Mouse (Mus musculus) embryonic fibroblast, embryonic 13.5 days (primary cell): ENCODE results near the gene Gadd45gip1.

ENCODE experiments used
- CTCF ChIP-seq: IDR thresholded peaks from 2 replicates; pipeline ENCODE4 v1.5.1; 2011; ENCODE audit warnings: mild to moderate bottlenecking, control low read depth, low read length, moderate library complexity, borderline replicate concordance; ENCODE audit not compliant: insufficient read depth
- POLR2A ChIP-seq: IDR thresholded peaks from 2 replicates; pipeline ENCODE4 v1.6.1; 2011; ENCODE audit warnings: low read depth, mild to moderate bottlenecking, control low read depth, low read length, moderate library complexity

DNA sequence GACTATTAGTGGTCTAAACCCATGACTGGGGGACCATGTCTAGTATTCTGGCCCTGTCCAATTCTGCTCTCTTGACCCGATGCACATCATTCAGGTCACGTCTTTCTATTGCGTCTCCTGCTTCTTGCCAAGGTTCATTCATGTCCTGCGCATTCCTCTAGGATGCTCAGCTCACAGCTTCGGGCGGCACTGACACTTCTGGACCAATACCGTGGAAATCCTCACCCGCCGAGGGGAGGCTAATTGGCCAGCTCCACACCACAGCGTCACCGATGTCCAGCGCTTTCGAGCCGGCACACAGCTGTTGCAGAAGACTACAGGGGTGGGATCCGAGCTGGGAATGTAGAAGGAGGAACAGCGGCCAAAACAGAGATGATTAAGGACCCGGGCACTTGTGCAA, 15.2 kb upstream of the Gadd45gip1 start:
- TF ChIP-seq CTCF (no peak), POLR2A (no peak)
